Mouse (Mus musculus): ENCODE data around the gene Rapgef4. TPM values are rescaled to one million over a fixed set of nuclear protein-coding genes. Genes with fewer than 3 reads are reported as not detected.

Gene Rapgef4
- total and polyA plus RNA-seq, 2 experiments from 2014 or later = 27.0 to 58.7 TPM

DNA sequence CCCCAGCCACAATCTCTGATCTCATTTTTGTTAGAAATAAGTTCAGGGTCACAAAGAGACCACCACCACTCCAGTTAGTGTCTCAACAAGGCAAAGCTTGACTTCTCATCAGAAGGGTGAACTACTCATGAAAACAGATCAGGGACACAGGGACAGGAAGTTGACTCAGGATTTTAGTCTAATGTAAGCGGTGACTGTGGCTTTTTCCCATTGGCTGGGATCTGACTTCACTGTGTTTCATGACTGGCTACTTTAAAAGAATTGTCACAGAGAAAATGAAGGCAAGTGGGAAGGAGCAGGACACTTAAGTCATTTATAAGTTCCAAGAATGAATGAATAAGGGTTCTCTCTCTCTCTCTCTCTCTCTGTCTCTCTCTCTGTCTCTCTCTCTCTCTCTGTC is 45.5 kb downstream of the Rapgef4 start:
- Histone ChIP-seq H3K4me3 (ENCODE audit: low read depth, low read length) (no peak overlapping the region), H3K36me3 (ENCODE audit: insufficient read depth) (no peaks in the 10 kb centered on the region), H3K27me3 (ENCODE audit: insufficient read depth, low read length) (no peaks in the 10 kb centered on the region), H3K9me3 (ENCODE audit: low read length) (no peaks in the 10 kb centered on the region), H3K4me2 (ENCODE audit: low read depth) (no peak overlapping the region), H3K27ac (ENCODE audit: low read depth, low read length) (no peak overlapping the region), H3K4me1 (ENCODE audit: insufficient read depth) (no peaks in the 10 kb centered on the region), H3K9ac (no peak overlapping the region)
- DNase-seq = no peak
- WGBS = 95% methylated on average over 1 of the region's 1 CpGs
- no peak for ATAC-seq
- TF ChIP-seq CTCF (IDR thresholded peaks at IDR 0.05; ENCODE audit: low read depth) = no peak

GRCm38 (mm10) chr2:72029081-72029480 is 48.0 kb downstream of the Rapgef4 start:
- DNase-seq = no peak
- H3K4me1 ChIP-seq (ENCODE audit: insufficient read depth) = no peaks in the 10 kb centered on the region
- WGBS = 53% methylated on average over 1 of the region's 1 CpGs
- H3K36me3 ChIP-seq (ENCODE audit: insufficient read depth) = no peaks in the 10 kb centered on the region
- H3K4me3 ChIP-seq (ENCODE audit: low read depth, low read length) = no peak overlapping the region
- no peaks in the 10 kb centered on the region for H3K9me3 ChIP-seq (ENCODE audit: low read length)
- H3K4me2 ChIP-seq (ENCODE audit: low read depth) = no peak overlapping the region
- H3K27me3 ChIP-seq (ENCODE audit: insufficient read depth, low read length) = no peaks in the 10 kb centered on the region
- TF ChIP-seq CTCF (IDR thresholded peaks at IDR 0.05; ENCODE audit: low read depth) = no peak
- no peak for ATAC-seq
- no peak overlapping the region for H3K9ac ChIP-seq
- H3K27ac ChIP-seq (ENCODE audit: low read depth, low read length) = no peak overlapping the region

DNA sequence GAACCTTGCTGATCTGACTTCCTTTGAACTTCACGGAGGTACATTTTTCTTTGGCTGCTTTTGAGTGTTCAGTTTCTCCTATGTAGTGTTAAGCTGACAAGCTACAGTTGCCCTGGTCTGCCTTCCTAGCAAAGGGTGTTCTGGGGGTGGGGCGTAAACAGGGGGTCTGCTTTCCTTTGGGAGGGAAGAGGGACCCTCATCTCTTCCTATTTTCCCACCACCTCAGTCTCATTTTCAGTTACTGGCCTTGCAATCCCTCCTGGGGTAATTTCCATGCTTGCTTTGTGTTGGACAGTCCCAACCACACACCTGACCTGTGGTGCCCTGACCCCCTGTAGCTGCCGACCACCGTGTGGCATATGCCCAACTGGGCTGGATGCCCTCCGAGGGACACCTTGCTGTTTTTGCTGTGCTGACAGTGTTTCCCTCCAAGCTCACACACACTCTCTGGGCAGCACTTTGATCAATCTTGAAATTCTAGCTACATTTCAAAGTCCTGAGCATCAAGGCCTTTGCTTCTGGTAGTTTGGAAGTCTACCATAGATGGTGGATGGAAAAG is 48.6 kb downstream of the Rapgef4 start:
- Histone ChIP-seq H3K27ac (ENCODE audit: low read depth, low read length) (no peak overlapping the region), H3K9me3 (ENCODE audit: low read length) (no peaks in the 10 kb centered on the region), H3K4me2 (ENCODE audit: low read depth) (no peak overlapping the region), H3K27me3 (ENCODE audit: insufficient read depth, low read length) (no peaks in the 10 kb centered on the region), H3K4me3 (ENCODE audit: low read depth, low read length) (no peak overlapping the region), H3K36me3 (ENCODE audit: insufficient read depth) (no peaks in the 10 kb centered on the region), H3K4me1 (ENCODE audit: insufficient read depth) (no peaks in the 10 kb centered on the region), H3K9ac (no peak overlapping the region)
- TF ChIP-seq CTCF (IDR thresholded peaks at IDR 0.05; ENCODE audit: low read depth) = no peak
- no peak for ATAC-seq
- DNase-seq = no peak
- 78% methylated on average over 5 of the region's 5 CpGs for WGBS

GRCm38 (mm10) chr2:72031717-72032116 is 50.7 kb downstream of the Rapgef4 start:
- Histone ChIP-seq H3K4me1 (ENCODE audit: insufficient read depth) (no peaks in the 10 kb centered on the region), H3K27me3 (ENCODE audit: insufficient read depth, low read length) (no peaks in the 10 kb centered on the region), H3K4me3 (ENCODE audit: low read depth, low read length) (no peak overlapping the region), H3K9ac (no peak overlapping the region), H3K4me2 (ENCODE audit: low read depth) (no peak overlapping the region), H3K27ac (ENCODE audit: low read depth, low read length) (no peak overlapping the region), H3K9me3 (ENCODE audit: low read length) (no peaks in the 10 kb centered on the region), H3K36me3 (ENCODE audit: insufficient read depth) (0 out of 2 replicates have a peak, but pooled peaks cover 4% of the 10 kb centered on the region)
- no peak for TF ChIP-seq CTCF (IDR thresholded peaks at IDR 0.05; ENCODE audit: low read depth)
- ATAC-seq (no peak), DNase-seq (no peak)
- 74% methylated on average over 5 of the region's 5 CpGs for WGBS

GRCm38 (mm10) chr2:72035616-72036015 is 54.6 kb downstream of the Rapgef4 start:
- ATAC-seq = no peak
- Histone ChIP-seq H3K27ac (ENCODE audit: low read depth, low read length) (no peak overlapping the region), H3K9ac (no peak overlapping the region), H3K4me2 (ENCODE audit: low read depth) (no peak overlapping the region), H3K36me3 (ENCODE audit: insufficient read depth) (0 out of 2 replicates have a peak, but pooled peaks cover 4% of the 10 kb centered on the region), H3K4me3 (ENCODE audit: low read depth, low read length) (no peak overlapping the region), H3K4me1 (ENCODE audit: insufficient read depth) (no peaks in the 10 kb centered on the region; the same call in 1 of the 2 replicates), H3K27me3 (ENCODE audit: insufficient read depth, low read length) (no peaks in the 10 kb centered on the region), H3K9me3 (ENCODE audit: low read length) (no peaks in the 10 kb centered on the region)
- no peak for DNase-seq
- TF ChIP-seq CTCF (IDR thresholded peaks at IDR 0.05; ENCODE audit: low read depth) = peak; percentile 68
- 50% methylated on average over 8 of the region's 8 CpGs for WGBS

- H3K4me3 ChIP-seq (ENCODE audit: low read depth, low read length) = no peak overlapping the region
- 88% methylated on average over 5 of the region's 5 CpGs for WGBS
- no peak for TF ChIP-seq CTCF (IDR thresholded peaks at IDR 0.05; ENCODE audit: low read depth)
- H3K9ac ChIP-seq = no peak overlapping the region
- H3K27me3 ChIP-seq (ENCODE audit: insufficient read depth, low read length) = no peaks in the 10 kb centered on the region
- ATAC-seq (no peak), DNase-seq (no peak)
- no peak overlapping the region for H3K4me2 ChIP-seq (ENCODE audit: low read depth)
- 0 out of 2 replicates have a peak, but pooled peaks cover 4% of the 10 kb centered on the region for H3K36me3 ChIP-seq (ENCODE audit: insufficient read depth)
- no peak overlapping the region for H3K27ac ChIP-seq (ENCODE audit: low read depth, low read length)
- H3K4me1 ChIP-seq (ENCODE audit: insufficient read depth) = no peaks in the 10 kb centered on the region; the same call in 1 of the 2 replicates
- H3K9me3 ChIP-seq (ENCODE audit: low read length) = no peaks in the 10 kb centered on the region
Measured at GRCm38 (mm10) chr2:72037357-72037756, 56.3 kb downstream of the Rapgef4 start.

DNA sequence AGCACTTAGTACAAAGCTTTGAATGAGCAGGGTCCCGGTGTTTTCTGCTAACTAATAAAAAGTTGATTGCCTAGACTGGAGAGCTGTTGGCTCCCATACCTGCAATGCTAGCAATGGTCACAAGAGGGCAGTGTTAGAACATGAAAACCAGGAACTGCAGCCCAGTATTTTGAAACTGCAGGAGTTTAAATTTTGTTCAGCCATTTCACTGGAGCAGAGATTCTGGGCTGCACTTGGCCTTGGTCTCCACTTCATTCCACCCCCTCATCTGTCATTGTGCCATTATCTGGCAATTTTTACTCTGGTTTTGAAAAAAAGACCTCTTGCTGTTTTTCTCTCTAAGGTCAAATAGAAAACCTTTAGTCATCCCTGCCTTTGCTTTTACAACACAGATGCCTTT is 57.2 kb downstream of the Rapgef4 start:
- H3K4me1 ChIP-seq (ENCODE audit: insufficient read depth) = no peaks in the 10 kb centered on the region; the same call in 1 of the 2 replicates
- peak; percentile 94 for TF ChIP-seq CTCF (IDR thresholded peaks at IDR 0.05; ENCODE audit: low read depth)
- no peak overlapping the region for H3K9ac ChIP-seq
- peak; percentile 94 for DNase-seq
- H3K27me3 ChIP-seq (ENCODE audit: insufficient read depth, low read length) = no peaks in the 10 kb centered on the region
- peak; percentile 79 for ATAC-seq
- H3K36me3 ChIP-seq (ENCODE audit: insufficient read depth) = 0 out of 2 replicates have a peak, but pooled peaks cover 4% of the 10 kb centered on the region
- peak overlapping the region; percentile 21 for H3K4me2 ChIP-seq (ENCODE audit: low read depth)
- no peaks in the 10 kb centered on the region for H3K9me3 ChIP-seq (ENCODE audit: low read length)
- H3K27ac ChIP-seq (ENCODE audit: low read depth, low read length) = peak overlapping the region; percentile 41; the same call in 1 of the 2 replicates
- H3K4me3 ChIP-seq (ENCODE audit: low read depth, low read length) = no peak overlapping the region
- WGBS = 11% methylated on average over 1 of the region's 1 CpGs
